Mouse (Mus musculus) adipocyte (in vitro differentiated cells): ENCODE results near the gene 5830411N06Rik.

Source experiments
- DNase-seq: peaks from one replicate; pipeline ENCODE4 v3.0.0-alpha.2; 2016; ENCODE audit warnings: low spot score

The 5830411N06Rik gene

DNA sequence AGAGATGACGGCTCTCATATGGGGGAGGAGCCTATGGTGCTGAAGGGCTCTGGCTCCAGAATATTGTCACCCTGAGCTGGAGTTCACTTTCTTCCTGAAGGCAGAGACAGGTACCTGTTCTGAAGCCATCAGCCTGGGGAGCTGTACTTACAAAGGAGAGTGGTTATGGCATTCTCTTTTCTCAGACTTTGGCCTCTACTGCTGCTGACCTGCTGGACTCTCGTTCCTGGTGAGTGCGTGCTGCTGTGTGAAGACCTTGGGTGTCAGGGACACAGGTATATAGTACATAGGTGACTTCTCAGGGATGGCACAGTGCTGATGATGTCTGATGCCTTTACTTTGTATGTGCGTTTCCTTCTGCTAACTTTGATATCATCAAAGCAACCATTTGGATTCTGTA is at the start of gene 5830411N06Rik:
Gene 5830411N06Rik (plus strand): TSS at position 69 of the 400 bp plus-strand sequence.
- DNase-seq: no peak

DNA sequence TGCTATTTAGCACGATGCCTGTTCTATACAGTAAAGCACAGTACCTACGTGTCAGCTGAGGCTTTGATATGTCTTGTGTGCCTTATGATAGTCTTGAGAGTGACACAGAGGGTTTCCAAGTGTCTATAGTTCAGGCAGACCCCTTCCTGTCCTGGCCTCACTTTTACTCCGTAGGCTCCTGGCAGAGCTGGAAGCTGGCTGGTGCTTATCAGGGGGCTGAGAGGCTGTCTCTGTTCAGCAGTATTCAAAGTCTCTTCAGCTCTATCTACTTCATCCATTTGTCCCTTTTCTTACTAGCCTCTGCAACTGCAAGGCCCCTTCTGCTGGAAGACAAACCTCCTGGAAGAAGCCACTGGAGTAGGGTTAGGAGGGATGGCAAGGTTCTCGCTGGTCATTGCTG is 46.0 kb upstream of the 5830411N06Rik start:
- no peak for DNase-seq

GRCm38 (mm10) chr7:140205864-140206263 is 41.2 kb upstream of the 5830411N06Rik start, which contains the start of gene Olfr524:
Olfr524 (minus strand) TSS chr7:140205964.
- no peak for DNase-seq

DNA sequence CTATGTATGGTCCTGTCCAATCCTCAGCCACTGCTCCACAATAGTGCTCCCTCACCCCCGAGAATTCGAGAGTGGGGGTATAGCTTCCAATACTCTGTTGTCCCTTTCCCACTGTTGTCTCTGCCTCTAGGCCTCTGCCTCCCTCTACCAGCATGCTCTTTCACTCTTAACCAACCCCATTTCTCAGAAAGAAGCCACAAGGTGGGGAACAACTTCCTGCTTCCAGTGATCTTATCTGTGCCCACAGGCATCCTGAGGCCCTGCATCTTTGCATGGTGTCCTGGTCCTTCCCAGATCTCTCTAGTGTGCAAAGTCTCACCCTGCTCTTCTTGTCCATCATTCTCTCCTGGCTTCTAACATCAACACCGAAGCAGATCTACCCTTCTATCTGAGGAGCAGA is 40.2 kb upstream of the 5830411N06Rik start:
- DNase-seq: no peak

DNA sequence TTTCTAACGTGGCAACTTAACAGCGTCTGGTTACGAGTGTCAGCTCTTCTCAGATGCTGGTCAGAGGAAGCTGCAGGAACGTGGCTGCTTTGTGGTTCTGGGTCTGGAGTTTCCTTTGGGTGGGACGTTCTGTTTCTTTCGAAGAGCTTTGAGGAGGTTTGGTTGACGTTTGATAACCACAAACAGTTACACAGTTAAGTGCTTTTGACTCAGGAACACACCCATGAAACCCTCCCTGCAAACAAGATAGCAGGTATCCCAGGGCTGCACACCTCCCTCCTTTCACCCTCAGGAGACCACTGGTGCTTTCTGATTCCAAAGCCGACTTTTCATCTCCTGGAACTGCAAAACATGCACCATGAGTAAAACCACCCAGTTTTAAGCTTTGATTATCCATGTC is 38.9 kb upstream of the 5830411N06Rik start:
- DNase-seq: no peak

DNA sequence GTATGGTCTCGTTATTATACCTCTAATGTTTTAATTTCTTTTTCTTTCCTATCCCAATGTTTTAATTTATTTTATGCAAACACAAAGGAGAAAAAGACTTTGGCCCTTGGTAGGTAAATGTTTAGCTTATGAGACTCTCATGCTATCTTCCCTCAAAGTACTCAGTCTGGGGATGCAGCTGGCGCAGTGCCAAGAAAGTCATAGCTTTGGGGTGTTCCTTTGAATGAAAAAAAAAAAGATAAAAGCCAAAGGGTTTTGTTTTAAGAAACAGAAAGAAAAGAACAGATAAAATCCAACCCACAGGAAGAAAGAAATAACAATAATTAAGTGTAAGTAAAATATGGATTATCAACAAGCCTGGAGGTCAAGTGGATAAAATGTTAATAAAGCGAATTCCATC is 38.4 kb upstream of the 5830411N06Rik start:
- DNase-seq: no peak

GRCm38 (mm10) chr7:140213841-140214240 is 33.2 kb upstream of the 5830411N06Rik start:
- DNase-seq: no peak

- DNase-seq: no peak
These were observed 29.1 kb upstream of the 5830411N06Rik start, which contains the start of gene Cd163l1 for GRCm38 (mm10) chr7:140217967-140218366. Cd163l1 (plus strand) TSS chr7:140218267.

DNA sequence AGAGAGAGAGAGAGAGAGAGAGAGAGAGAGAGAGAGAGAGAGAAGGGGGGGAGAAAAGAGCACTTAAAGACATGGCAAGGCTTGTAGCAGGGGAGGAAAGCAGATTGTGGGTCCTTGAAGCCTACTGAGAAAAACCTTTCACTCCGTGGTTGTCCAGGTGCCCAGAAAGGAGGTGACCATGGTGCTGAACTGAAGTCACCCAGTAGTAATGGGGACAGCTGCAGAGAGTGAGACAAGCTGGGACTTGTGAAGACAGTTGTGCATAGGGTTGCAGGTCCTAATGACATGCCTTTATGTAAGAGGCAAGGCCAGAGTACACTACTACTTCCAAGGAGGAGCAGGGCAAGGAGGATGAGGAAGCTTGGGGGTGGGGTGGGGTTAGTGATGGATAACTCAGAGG is 27.8 kb upstream of the 5830411N06Rik start:
- peak; percentile 19 for DNase-seq

GRCm38 (mm10) chr7:140220375-140220774 is 26.7 kb upstream of the 5830411N06Rik start:
- no peak for DNase-seq

- DNase-seq: no peak
These were observed 22.9 kb upstream of the 5830411N06Rik start for GRCm38 (mm10) chr7:140224209-140224608.

GRCm38 (mm10) chr7:140228476-140228875 is 18.6 kb upstream of the 5830411N06Rik start:
- DNase-seq: no peak

GRCm38 (mm10) chr7:140231026-140231425 is 16.1 kb upstream of the 5830411N06Rik start:
- no peak for DNase-seq

DNA sequence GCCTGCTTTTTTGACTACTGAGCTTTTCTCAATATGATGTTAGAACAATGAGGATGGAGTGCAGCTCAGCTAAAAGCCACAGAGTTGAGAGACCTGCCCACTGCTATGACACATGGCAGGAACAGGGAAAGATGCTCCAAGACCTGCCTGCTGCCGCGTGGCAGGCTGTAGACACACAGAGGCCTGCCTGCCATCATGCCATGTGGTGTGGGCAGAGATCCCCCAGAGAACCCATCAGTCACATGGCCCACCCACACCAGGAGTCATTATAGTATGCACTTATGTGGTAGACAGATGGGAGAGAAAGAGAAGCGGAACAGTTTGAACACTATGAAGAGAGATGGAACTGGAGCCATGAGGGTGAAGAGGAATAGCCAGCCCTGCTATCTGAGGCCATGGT is 13.4 kb upstream of the 5830411N06Rik start:
- DNase-seq: no peak

GRCm38 (mm10) chr7:140253780-140254299 is 6.8 kb downstream of the 5830411N06Rik start:
- DNase-seq: no peak

- DNase-seq: no peak
These were observed 48.7 kb downstream of the 5830411N06Rik start for GRCm38 (mm10) chr7:140295746-140296145.

- no peak for DNase-seq
These were observed 49.8 kb downstream of the 5830411N06Rik start for GRCm38 (mm10) chr7:140296876-140297275.

DNA sequence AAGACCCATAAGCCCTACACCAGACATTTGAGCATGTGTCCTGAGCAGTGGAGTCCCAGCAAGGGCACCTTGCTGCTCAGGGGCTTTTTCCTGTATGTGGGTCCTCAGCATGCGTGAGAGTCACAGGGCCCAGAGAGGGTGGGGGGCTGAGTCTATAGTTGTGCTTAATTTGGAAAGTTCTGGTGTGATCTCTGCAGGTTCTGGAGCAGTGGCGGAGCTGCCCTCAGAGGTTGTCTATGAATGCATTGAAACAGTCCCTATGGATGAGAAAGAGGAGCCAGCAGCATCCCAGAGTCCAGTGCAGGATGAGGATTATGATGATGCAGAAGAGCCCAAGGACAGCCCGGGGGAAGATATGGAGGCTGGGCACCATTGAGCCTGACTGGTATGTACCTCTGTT is 52.3 kb downstream of the 5830411N06Rik start:
- DNase-seq: no peak

- DNase-seq: no peak
These were observed 72.8 kb downstream of the 5830411N06Rik start for GRCm38 (mm10) chr7:140319861-140320385.

- DNase-seq: no peak
These were observed 73.5 kb downstream of the 5830411N06Rik start, which contains the start of gene Olfr525 for GRCm38 (mm10) chr7:140320558-140320957. Olfr525 (plus strand) TSS chr7:140320858.

GRCm38 (mm10) chr7:140321135-140321534 is 74.1 kb downstream of the 5830411N06Rik start:
- no peak for DNase-seq

GRCm38 (mm10) chr7:140329766-140330304 is 82.8 kb downstream of the 5830411N06Rik start:
- DNase-seq: no peak

- no peak for DNase-seq
These were observed 86.6 kb downstream of the 5830411N06Rik start, which contains the start of gene Olfr527 for GRCm38 (mm10) chr7:140333717-140334116. Olfr527 (plus strand) TSS chr7:140334017.
